Mouse (Mus musculus) liver, adult 2 months (tissue): ENCODE data around the gene Serinc3. TPM values are rescaled to one million over a fixed set of nuclear protein-coding genes. Genes with fewer than 3 reads are reported as not detected.
A peak's percentile ranks its signal among the peaks of the same experiment; 100 is the strongest.

Experiments
- DNase-seq: peaks from one replicate; pipeline ENCODE4 v3.0.0-alpha.2; 2011; ENCODE audit warnings: low read depth, low spot score; ENCODE audit errors: extremely low read depth
- H3K27ac ChIP-seq: fragments of 200-500 bp; replicated peaks from 2 replicates; pipeline ENCODE4 v1.5.1; 2012; ENCODE audit warnings: low read depth, mild to moderate bottlenecking, control low read depth, inconsistent platforms, low read length; ENCODE audit not compliant: insufficient read depth
- H3K27me3 ChIP-seq: fragments of 200-500 bp; 2 replicates; pipeline ENCODE4 v1.6.1; 2012; ENCODE audit warnings: mild to moderate bottlenecking, moderate library complexity, low read length, inconsistent platforms; ENCODE audit not compliant: control insufficient read depth, insufficient read depth
- H3K36me3 ChIP-seq: fragments of 200-500 bp; 2 replicates; pipeline ENCODE4 v1.6.1; 2012; ENCODE audit warnings: low read length, inconsistent platforms; ENCODE audit not compliant: control insufficient read depth, insufficient read depth
- H3K4me1 ChIP-seq: fragments of 200-500 bp; 2 replicates; pipeline ENCODE4 v1.6.1; 2011; ENCODE audit warnings: low read length; ENCODE audit not compliant: control insufficient read depth, insufficient read depth
- H3K4me3 ChIP-seq: fragments of 200-500 bp; 2 replicates; pipeline ENCODE4 v1.5.1; 2011; ENCODE audit warnings: low read depth, mild to moderate bottlenecking, control low read depth, low read length, moderate library complexity; ENCODE audit not compliant: insufficient read depth
- H3K79me2 ChIP-seq: fragments of 200-500 bp; 2 replicates; pipeline ENCODE4 v1.6.1; 2012; ENCODE audit warnings: inconsistent platforms, mild to moderate bottlenecking, low read length, moderate library complexity; ENCODE audit not compliant: control insufficient read depth, insufficient read depth
- H3K9ac ChIP-seq: fragments of 200-500 bp; 2 replicates; pipeline ENCODE4 v1.6.1; 2012; ENCODE audit warnings: low read depth, mild to moderate bottlenecking, control low read depth, inconsistent platforms, low read length
- CTCF ChIP-seq: fragments of 200-500 bp; IDR thresholded peaks from 2 replicates; pipeline ENCODE4 v1.5.1; 2011; ENCODE audit warnings: low read depth, low read length, control low read depth
- POLR2A ChIP-seq: fragments of 200-500 bp; IDR thresholded peaks from 2 replicates; pipeline ENCODE4 v1.6.1; 2011; ENCODE audit warnings: low read length, control low read depth; ENCODE audit not compliant: insufficient read depth; ENCODE audit errors: extremely low read depth
- WGBS: fragments of 180-500 bp; shearing (Covaris S2); methylation state at CpG from one replicate; pipeline ENCODE4 v1.1.7; 2018; 5-methylcytosine and 5-hydroxymethylcytosine counted together
- polyA plus RNA-seq: library from polyadenylated mRNA; depleted of rRNA; stranded (reverse); fragments of >200 nt; gene quantifications from 2 replicates; pipeline ENCODE4 v1.2.3, GENCODE M21; 2012
- total RNA-seq: library from RNA; depleted of rRNA; stranded (reverse); fragments of >200 nt; gene quantifications from 2 replicates; pipeline ENCODE4 v1.2.3, GENCODE M21; 2014

The Serinc3 gene
- total and polyA plus RNA-seq, 2 experiments = 122 to 123 TPM

DNA sequence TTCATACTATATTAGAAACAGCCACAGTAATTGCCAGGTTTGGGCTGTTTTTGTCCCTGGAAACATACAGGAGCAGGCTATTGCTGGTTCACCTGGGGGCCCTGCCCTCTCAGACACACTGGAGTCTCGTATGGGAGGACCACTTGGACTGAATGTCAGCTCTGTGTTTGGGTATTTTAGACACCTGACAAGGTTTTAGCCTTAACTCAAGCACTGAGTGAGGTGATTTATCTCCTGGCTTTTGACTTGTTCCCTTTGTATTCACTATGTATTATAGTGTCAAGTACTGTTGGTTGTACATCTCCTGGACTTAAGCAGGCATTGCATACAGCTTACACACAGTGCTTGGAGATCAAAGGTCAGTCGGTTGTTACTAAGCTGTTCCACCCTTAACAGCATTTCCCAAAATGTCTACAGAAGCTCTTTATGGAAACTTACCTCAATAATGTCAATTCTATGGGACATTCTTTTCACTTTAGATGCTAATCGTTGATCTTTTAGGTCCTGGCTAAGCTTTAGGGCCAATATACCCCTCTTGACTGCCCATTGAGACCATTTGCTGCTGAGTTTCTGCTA, 28.2 kb downstream of the Serinc3 start:
- no peaks in the 10 kb centered on the region for H3K79me2 ChIP-seq
- H3K9ac ChIP-seq = no peak overlapping the region
- no peaks in the 10 kb centered on the region for H3K27me3 ChIP-seq
- H3K4me3 ChIP-seq = no peak overlapping the region
- peak; percentile 53 for DNase-seq
- 81% methylated on average over 3 of the region's 3 CpGs for WGBS
- H3K4me1 ChIP-seq = 0 out of 2 replicates have a peak, but pooled peaks cover 6% of the 10 kb centered on the region
- TF ChIP-seq CTCF = no peak
- TF ChIP-seq POLR2A = no peak
- H3K36me3 ChIP-seq = peaks cover 60% of the 10 kb centered on the region
- H3K27ac ChIP-seq = no peak overlapping the region

DNA sequence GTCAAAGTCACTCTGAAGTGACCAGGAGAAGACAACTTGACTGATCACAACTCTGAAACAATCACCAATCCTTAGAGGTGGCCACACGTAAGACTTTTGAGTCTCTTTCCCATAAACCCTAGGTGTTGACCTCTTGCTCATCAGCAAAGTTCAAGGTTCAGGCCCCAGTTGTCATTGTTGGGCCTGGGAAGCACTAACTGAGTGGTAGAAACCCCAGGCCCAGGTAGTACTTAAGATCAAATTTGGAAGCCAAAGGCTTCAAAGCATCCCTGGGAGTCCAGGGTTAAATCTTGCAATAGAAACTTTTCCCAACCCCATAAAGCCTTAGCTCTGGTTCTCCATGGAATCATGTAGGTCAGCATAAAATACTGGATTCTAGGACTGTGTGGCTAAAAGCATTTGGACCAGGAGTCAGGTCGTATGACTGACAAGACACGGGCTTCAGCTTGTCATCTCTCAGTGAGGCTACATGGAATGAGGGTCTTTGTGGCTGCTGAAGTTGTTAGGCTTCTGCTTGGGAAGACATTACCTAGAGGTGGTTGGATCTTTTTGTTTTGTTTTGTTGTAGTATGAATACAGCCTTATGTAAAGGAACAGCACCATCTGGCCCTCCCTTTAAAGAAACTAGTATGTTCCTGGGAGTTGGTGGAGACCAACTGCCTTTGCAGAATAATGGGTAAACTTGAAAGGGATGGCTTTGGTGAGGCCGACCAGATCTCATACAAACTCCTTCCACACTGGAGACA, 28.9 kb downstream of the Serinc3 start:
- 0 out of 2 replicates have a peak, but pooled peaks cover 2% of the 10 kb centered on the region for H3K4me1 ChIP-seq
- 70% methylated on average over 4 of the region's 4 CpGs for WGBS
- H3K27me3 ChIP-seq = no peaks in the 10 kb centered on the region
- no peak for DNase-seq
- H3K79me2 ChIP-seq = no peaks in the 10 kb centered on the region
- no peak overlapping the region for H3K9ac ChIP-seq
- TF ChIP-seq POLR2A = no peak
- no peak for TF ChIP-seq CTCF
- H3K36me3 ChIP-seq = peaks cover 55% of the 10 kb centered on the region
- no peak overlapping the region for H3K27ac ChIP-seq
- no peak overlapping the region for H3K4me3 ChIP-seq

DNA sequence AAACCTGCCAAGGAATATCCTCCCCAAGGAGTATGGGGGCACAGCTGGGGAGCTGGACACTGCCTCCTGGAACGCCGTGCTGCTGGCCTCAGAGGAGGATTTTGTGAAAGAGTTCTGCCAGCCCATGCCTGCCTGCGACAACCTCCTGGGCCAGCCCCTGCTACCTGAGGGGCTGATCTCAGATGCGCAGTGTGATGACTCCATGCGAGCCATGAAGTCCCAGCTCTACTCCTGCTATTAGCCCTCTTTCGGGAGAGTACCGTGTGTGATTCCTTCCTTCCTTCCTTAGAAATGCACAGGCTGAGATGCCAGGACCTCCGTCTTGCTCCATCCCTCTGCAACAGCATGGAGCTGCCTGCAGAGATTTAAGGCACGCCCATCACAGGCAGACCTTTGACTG, 29.5 kb downstream of the Serinc3 start:
- no peaks in the 10 kb centered on the region for H3K79me2 ChIP-seq
- no peaks in the 10 kb centered on the region for H3K27me3 ChIP-seq
- TF ChIP-seq CTCF = no peak
- TF ChIP-seq POLR2A = no peak
- no peak overlapping the region for H3K4me3 ChIP-seq
- DNase-seq = no peak
- H3K4me1 ChIP-seq = no peaks in the 10 kb centered on the region
- peaks cover 51% of the 10 kb centered on the region for H3K36me3 ChIP-seq
- WGBS = 91% methylated on average over 9 of the region's 9 CpGs
- no peak overlapping the region for H3K27ac ChIP-seq
- H3K9ac ChIP-seq = no peak overlapping the region

DNA sequence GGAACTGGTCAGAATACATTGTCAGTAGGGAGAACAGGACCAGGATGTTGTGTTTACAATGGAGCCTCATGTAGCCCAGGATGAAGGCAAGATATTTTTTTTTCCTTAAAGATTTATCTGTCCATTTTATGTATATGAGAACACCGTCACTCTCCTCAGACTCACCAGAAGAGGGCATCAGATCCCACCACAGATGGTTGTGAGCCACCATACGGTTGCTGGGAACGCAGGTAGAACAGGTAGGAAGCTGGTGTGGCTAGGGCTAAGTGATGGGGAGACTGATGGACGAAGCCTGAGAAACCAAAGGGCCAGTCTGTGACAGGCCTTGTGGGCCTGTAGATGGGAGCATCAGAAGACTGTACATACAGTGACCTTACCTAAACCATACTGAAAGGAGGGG, 30.9 kb downstream of the Serinc3 start:
- Histone ChIP-seq H3K4me1 (no peaks in the 10 kb centered on the region), H3K4me3 (no peak overlapping the region), H3K36me3 (peaks cover 40% of the 10 kb centered on the region), H3K9ac (no peak overlapping the region), H3K27ac (no peak overlapping the region), H3K79me2 (no peaks in the 10 kb centered on the region), H3K27me3 (no peaks in the 10 kb centered on the region)
- no peak for TF ChIP-seq POLR2A
- no peak for TF ChIP-seq CTCF
- 94% methylated on average over 4 of the region's 4 CpGs for WGBS
- no peak for DNase-seq

DNA sequence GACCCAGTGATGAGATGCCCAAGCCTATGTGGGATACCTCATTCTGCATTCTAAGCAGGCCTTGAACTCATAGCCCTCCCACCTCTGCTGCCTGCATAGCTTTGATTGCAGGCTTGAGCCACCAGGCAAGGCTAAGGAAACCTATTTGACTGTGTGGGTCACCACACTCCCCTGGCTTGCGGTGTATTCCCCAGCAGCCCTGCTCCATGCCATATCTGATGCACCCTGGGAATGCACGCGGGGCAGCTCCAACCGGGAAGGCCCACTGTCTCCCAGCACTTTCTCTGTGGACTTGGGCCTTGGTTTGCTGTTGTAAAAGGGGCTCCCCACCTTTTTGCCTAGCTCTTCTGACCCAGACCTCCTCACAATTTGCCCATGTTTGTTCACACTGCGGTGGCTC, 31.7 kb downstream of the Serinc3 start:
- no peak overlapping the region for H3K4me3 ChIP-seq
- H3K27me3 ChIP-seq = no peaks in the 10 kb centered on the region
- H3K9ac ChIP-seq = no peak overlapping the region
- 98% methylated on average over 5 of the region's 5 CpGs for whole genome bisulfite sequencing
- H3K79me2 ChIP-seq = no peaks in the 10 kb centered on the region
- no peak for TF ChIP-seq POLR2A
- no peak for DNase-seq
- peaks cover 33% of the 10 kb centered on the region for H3K36me3 ChIP-seq
- no peak overlapping the region for H3K27ac ChIP-seq
- no peaks in the 10 kb centered on the region for H3K4me1 ChIP-seq

DNA sequence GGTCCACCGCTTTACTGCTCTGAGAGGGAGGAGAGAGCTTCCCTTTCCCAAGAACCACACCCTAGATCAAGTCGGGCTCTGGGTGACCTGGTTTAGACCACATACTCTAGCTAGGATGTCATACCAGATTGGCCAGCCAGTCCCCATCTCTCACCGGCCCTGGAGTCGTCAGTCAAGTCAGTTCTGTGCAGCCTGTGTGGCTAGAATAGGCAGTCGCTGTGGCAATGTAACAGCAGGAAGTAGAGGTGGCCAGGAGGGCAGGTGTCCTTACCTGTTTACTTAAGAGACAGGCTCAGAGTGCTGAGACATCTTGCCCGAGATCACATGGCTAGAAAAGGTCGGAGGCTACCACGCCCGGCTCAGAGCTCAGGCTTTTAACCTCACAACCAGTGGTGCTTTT, 33.8 kb downstream of the Serinc3 start:
- no peak for DNase-seq
- no peak overlapping the region for H3K9ac ChIP-seq
- no peaks in the 10 kb centered on the region for H3K4me1 ChIP-seq
- H3K27ac ChIP-seq = no peak overlapping the region
- 86% methylated on average over 9 of the region's 9 CpGs for WGBS
- H3K79me2 ChIP-seq = no peaks in the 10 kb centered on the region
- no peak overlapping the region for H3K4me3 ChIP-seq
- H3K36me3 ChIP-seq = peaks cover 17% of the 10 kb centered on the region
- TF ChIP-seq CTCF (no peak), POLR2A (no peak)
- H3K27me3 ChIP-seq = no peaks in the 10 kb centered on the region
